Mouse (Mus musculus): Measurements from ENCODE around the gene Sp9.

Sp9 gene

DNA sequence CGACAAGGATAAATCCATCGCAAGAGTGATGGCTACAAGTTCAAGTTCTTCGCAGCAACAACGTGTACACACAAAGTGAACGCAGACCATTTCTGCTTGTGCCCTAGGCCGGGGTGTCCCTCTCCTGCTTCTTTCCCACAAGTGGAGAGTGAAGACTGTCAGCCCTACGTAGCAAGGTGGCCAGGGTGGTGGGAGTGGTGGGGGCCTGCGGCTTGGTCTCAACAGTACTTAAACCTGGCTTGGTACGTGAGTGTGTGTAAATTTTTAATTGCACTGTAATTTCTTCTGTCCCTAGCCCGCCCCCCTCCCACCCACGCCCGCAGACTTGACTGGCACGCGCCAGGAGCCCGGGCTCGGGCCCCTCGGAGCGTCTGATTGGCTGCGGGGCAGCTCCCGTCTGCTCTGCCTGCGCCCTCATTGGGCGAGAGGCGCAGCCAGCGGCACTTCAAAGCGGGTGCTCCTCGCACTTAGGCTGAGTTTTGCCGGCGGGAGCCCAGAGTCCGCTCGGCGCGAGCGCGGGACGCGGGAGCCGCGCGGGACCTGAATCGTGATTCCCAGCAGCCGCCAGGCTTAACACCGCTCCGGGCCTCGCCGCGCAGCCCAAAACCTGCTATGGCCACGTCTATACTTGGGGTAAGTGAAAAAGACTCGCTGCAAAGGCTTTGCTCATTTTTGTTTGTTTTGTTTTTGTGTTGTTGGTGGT is at the start of gene Sp9:
TSS of gene Sp9 (plus strand) at position 467 of the 703 bp plus-strand sequence.
- no peak for DNase-seq (ENCODE audit: low spot score)

DNA sequence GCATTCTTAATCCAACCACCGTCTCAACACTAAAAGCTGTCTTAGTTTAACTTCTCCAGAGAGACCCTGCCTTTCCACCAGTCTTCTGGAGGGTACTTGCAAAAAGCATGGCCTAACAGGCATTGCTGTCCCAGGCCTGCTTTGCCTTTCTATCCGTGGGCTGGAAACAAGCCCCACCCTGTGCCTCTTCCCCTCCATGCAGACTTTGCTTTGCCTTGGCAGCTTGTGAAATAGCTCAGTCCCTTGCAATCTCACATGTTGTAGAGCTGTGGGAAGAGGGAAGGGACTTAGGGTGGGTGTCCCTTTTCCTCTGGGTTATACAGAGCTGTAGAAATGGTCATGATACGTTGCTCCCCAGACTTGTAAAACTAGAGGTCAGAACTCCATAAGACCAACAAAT is 40.6 kb upstream of the Sp9 start:
- no peak for DNase-seq (ENCODE audit: low spot score)

- DNase-seq (ENCODE audit: low spot score), result no peak
Measured at GRCm38 (mm10) chr2:73241299-73241698, 30.4 kb upstream of the Sp9 start.

DNA sequence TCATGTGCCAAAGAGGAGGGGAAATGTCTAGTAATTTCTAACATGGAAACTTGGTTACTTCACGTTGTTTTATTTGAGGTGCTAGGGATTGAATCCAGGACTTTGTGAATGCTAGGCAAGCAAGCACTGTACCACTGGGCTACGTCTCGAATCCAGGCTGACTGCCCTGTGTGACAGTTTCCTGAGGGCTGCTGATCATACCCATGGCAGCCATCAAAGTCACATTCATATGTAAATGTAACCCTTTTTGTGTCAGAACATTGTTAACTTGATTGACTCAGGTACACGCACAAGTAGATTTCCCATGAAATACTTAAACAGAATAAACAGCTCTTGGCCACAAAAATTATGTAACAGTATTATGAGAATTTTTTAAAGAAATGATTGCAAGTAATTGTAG is 23.0 kb upstream of the Sp9 start:
- no peak for DNase-seq (ENCODE audit: low spot score)

- no peak for DNase-seq (ENCODE audit: low spot score)
Measured at GRCm38 (mm10) chr2:73263172-73263765, 8.5 kb upstream of the Sp9 start.

GRCm38 (mm10) chr2:73263794-73264610 is 7.7 kb upstream of the Sp9 start:
- DNase-seq (ENCODE audit: low spot score), result no peak

- DNase-seq (ENCODE audit: low spot score), result no peak
Measured at GRCm38 (mm10) chr2:73264611-73265195, 7.0 kb upstream of the Sp9 start.

DNA sequence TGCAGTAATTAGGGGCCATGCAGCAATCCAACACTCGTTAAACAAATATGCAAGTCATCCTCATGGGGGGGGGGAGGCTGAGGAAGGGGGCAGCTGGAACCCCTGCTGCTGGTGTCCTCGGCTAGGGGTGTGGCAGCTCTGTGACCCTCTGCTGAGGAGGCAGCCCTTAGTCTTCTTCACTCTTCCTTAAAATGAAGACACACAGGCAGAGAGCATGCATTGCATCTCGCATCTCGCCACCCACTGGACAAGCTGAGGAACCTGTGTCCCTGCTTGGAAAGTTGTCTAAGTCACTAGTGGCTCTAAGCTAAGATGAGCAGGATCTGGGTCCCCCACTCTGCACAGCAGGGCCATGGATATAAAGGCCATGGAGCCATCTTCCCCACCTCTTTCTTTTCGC is 5.7 kb upstream of the Sp9 start:
- DNase-seq (ENCODE audit: low spot score), result no peak

GRCm38 (mm10) chr2:73266623-73267022 is 5.1 kb upstream of the Sp9 start:
- no peak for DNase-seq (ENCODE audit: low spot score)

GRCm38 (mm10) chr2:73267231-73267630 is 4.5 kb upstream of the Sp9 start:
- DNase-seq (ENCODE audit: low spot score), result no peak

DNA sequence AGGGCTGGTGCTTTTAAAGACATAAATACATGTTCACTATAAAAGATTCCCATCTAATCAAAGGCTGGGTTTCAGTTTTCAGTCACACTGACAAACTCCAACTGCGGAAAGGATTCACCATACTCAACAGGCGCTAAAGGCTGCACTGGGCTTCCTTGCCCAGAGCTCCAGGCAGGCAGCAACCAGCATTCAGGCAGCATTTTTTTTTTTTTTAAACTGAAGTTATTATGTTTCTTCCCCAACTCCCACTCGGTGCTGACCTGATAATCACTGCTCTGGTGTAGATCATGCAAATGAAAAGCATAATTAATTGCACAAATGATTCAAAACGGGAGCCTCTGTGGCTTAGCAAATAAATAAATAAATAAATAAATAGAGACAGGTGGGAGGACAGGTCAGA is 3.9 kb upstream of the Sp9 start:
- no peak for DNase-seq (ENCODE audit: low spot score)

DNA sequence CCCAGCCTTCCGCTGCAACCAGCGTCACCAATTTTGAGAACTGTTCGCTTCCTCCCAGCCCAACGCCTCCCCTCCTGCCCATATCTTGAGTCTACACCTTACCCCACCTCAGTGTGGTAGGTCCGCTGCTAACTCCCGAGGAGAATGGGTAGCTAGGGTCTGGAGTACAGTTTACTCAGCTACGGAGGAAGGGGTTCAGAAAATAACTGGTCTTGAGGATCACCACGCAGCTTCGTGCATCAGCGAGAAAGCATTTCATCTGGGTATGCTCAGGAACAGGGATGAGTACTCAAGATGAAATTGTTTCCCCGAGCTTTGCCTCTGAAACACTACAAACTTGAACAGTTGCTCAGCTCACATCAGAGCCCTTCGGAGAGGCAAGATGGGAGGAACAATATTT is 3.4 kb upstream of the Sp9 start:
- no peak for DNase-seq (ENCODE audit: low spot score)

- no peak for DNase-seq (ENCODE audit: low spot score)
Measured at GRCm38 (mm10) chr2:73268836-73269395, 2.8 kb upstream of the Sp9 start.

DNA sequence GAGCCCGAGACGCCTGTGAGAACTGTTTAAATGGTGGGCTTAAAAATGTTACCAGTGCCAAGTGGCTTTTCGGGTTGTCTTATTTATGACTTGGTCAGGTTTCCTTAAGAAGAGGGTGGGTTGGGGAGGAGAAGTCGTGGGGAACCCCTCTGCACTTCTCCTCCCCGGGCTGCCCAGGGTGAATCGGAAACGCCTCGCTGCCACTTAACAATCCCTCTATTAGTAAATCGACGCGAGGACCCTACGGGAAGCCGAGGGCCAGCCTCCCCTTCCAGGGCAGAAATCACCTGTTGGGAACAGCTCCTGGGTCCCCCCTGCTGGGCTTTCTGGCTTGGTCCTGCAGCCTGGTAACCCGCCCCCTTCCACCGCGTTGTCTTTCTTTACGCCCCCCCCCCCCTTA is 2.1 kb upstream of the Sp9 start:
- no peak for DNase-seq (ENCODE audit: low spot score)

- DNase-seq (ENCODE audit: low spot score), result no peak
Measured at GRCm38 (mm10) chr2:73270071-73270592, 1.6 kb upstream of the Sp9 start.

DNA sequence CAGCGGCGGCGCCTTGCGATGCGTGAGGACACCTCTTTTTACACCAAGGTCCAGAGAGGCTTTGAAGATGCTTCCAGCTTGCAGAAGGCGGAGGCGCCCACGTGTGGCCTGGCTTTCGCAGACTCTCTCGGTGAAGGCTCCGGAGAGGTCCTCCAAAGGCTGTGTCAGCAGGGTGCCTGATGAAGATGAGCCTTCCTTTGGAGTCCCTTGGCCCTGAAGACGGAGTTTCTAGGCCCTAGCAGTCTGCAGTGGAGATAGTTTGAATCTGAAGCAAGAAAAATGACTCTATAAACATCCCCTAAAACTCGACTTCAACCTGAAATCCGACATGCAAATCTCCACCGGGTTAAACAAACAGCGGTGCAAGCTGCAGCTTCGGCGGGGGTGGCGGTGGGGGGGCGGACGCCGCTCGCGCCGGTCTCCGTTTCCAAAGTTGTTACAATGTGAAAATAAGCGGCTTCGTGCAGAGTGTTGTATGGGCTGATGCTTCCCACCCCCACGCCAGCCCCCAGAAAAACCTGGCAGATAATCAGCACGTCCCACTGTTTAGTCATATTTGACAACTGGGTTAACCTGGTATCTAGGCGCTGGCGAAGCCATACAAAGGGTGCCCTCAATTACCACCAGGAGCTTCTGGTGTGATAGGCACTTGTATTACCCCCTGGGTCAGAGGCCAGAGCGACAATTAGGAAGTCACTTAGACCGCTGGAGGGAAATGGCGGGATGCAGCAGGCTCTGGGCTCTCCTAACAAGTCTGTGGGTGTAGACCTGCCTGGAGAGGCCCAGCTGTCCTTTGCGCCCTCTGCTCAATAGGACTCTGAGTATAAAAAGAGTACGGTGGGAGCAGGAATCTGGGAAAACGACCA is 899 bp upstream of the Sp9 start:
- DNase-seq (ENCODE audit: low spot score), result no peak

- DNase-seq (ENCODE audit: low spot score), result no peak
Measured at GRCm38 (mm10) chr2:73272351-73273248, 875 bp downstream of the Sp9 start.

DNA sequence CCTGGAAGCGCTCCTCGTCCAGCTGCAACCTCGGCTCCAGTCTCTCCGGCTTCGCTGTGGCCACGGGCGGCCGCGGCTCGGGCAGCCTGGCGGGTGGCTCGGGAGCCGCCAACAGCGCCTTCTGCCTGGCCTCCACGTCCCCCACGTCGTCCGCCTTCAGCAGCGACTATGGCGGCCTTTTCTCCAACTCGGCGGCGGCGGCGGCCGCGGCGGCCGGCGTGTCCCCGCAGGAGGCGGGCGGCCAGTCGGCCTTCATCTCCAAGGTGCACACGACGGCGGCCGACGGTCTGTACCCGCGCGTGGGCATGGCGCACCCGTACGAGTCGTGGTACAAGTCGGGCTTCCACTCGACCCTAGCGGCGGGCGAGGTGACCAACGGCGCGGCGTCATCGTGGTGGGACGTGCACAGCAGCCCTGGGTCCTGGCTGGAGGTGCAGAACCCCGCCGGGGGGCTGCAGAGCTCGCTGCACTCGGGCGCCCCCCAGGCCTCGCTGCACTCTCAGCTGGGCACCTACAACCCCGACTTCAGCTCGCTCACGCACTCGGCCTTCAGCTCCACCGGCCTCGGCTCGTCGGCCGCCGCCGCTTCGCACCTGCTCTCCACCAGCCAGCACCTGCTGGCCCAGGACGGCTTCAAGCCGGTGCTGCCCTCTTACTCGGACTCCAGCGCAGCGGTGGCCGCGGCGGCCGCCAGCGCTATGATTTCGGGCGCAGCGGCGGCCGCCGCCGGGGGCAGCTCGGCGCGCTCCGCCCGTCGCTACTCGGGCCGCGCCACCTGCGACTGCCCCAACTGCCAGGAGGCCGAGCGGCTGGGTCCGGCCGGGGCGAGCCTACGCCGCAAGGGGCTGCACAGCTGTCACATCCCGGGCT is 1.8 kb downstream of the Sp9 start:
- DNase-seq (ENCODE audit: low spot score), result no peak
